In genomic region chr19:7234537-7235221, GRCm38 (mm10) we compare ENCODE assay signal across 7 mouse cellular contexts. TPM values are rescaled to one million over a fixed set of nuclear protein-coding genes. Genes with fewer than 3 reads are reported as not detected.
DNase-seq lines count a peak whose midpoint lies in the region; ATAC-seq and TF ChIP-seq lines count a peak whose summit lies in the region.

No protein-coding gene starts in this region.

- no peak overlapping the region for H3K4me3 ChIP-seq in intestine, postnatal 0 days (ENCODE audit: low read depth, low read length)
- H3K4me3 ChIP-seq in midbrain, embryonic 13.5 days (replicated peaks) = no peak overlapping the region
- no peak overlapping the region for H3K4me3 ChIP-seq in small intestine, adult 2 months (ENCODE audit: low read depth, low read length)

- H3K9me3 ChIP-seq in intestine, postnatal 0 days (ENCODE audit: control insufficient read depth) = no peaks in the 10 kb centered on the region
- no peaks in the 10 kb centered on the region for H3K9me3 ChIP-seq in midbrain, embryonic 13.5 days

- ATAC-seq in intestine, postnatal 0 days = peak; percentile 57
- peak; percentile 93 for ATAC-seq in midbrain, embryonic 13.5 days

- 58% methylated on average over 8 of the region's 8 CpGs for WGBS in intestine, postnatal 0 days
- 62% methylated on average over 8 of the region's 8 CpGs for WGBS in midbrain, embryonic 13.5 days
- WGBS in small intestine, adult 2 months = 52% methylated on average over 8 of the region's 8 CpGs

- H3K36me3 ChIP-seq in intestine, postnatal 0 days (ENCODE audit: control insufficient read depth, insufficient read depth) = peaks cover 59% of the 10 kb centered on the region
- H3K36me3 ChIP-seq in midbrain, embryonic 13.5 days = peaks cover 39% of the 10 kb centered on the region
- peaks cover 15% of the 10 kb centered on the region for H3K36me3 ChIP-seq in small intestine, adult 2 months (ENCODE audit: control insufficient read depth, insufficient read depth, low read length)

- H3K27me3 ChIP-seq in intestine, postnatal 0 days (replicated peaks; ENCODE audit: control insufficient read depth, insufficient read depth, low read length) = no peaks in the 10 kb centered on the region
- H3K27me3 ChIP-seq in midbrain, embryonic 13.5 days = no peaks in the 10 kb centered on the region
- H3K27me3 ChIP-seq in small intestine, adult 2 months (ENCODE audit: control insufficient read depth, insufficient read depth, low read length) = no peaks in the 10 kb centered on the region

- no peak overlapping the region for H3K27ac ChIP-seq in intestine, postnatal 0 days (ENCODE audit: low read depth, low read length)
- no peak overlapping the region for H3K27ac ChIP-seq in midbrain, embryonic 13.5 days
- H3K27ac ChIP-seq in small intestine, adult 2 months (ENCODE audit: insufficient read depth, low read depth, low read length) = no peak overlapping the region

- TF ChIP-seq POLR2A in small intestine, adult 2 months (IDR thresholded peaks at IDR 0.05; ENCODE audit: low read depth, low read length) = no peak

- H3K4me1 ChIP-seq in intestine, postnatal 0 days (replicated peaks; ENCODE audit: control insufficient read depth, insufficient read depth, low read length) = no peaks in the 10 kb centered on the region
- peaks cover 21% of the 10 kb centered on the region for H3K4me1 ChIP-seq in midbrain, embryonic 13.5 days (replicated peaks)
- no peaks in the 10 kb centered on the region for H3K4me1 ChIP-seq in small intestine, adult 2 months (ENCODE audit: control insufficient read depth, insufficient read depth, insufficient read length, low read length)

- intact Hi-C loops in gastrocnemius, postnatal 14 days (cut with DNase I; ENCODE audit: low total_unique reads) = loop anchor here (10.0 kb wide), 1 partner anchor 190 kb away; no protein-coding TSS in a partner anchor
- intact Hi-C loops in left cerebral cortex, postnatal 36 days (cut with DNase I) = loop anchor here (2.0 to 5.0 kb wide), 2 partner anchors 110 to 183 kb away; partner anchors contain the start of gene 2700081O15Rik

- H3K9ac ChIP-seq in intestine, postnatal 0 days (ENCODE audit: low read depth, low read length) = no peak overlapping the region
- H3K9ac ChIP-seq in midbrain, embryonic 13.5 days (replicated peaks) = no peak overlapping the region

- peak; percentile 67 to 76 for DNase-seq in adrenal gland, adult 18-20 months (ENCODE audit: low spot score in 2 of 2)
- DNase-seq in embryo, embryonic 10.5 days (ENCODE audit: low spot score) = peak; percentile 80
- DNase-seq in gastrocnemius, postnatal 14 days = peak; percentile 78
- peak; percentile 77 to 84 for DNase-seq in left cerebral cortex, postnatal 36 days (ENCODE audit: low spot score in 2 of 2)

- H3K4me2 ChIP-seq in intestine, postnatal 0 days (replicated peaks; ENCODE audit: low read depth) = no peak overlapping the region
- no peak overlapping the region for H3K4me2 ChIP-seq in midbrain, embryonic 13.5 days (replicated peaks)

- TF ChIP-seq CTCF in intestine, postnatal 0 days (IDR thresholded peaks at IDR 0.05; ENCODE audit: low read depth) = peak; percentile 83
- TF ChIP-seq CTCF in small intestine, adult 2 months (IDR thresholded peaks at IDR 0.05; ENCODE audit: extremely low read depth, insufficient read length, insufficient replicate concordance, low read depth, low read length) = peak; percentile 69; the same call in 1 of the 2 replicates

RNA-seq across cellular contexts. Expression of gene Naa40, which starts 6.3 kb away (rescaled TPM):
- total RNA-seq in adrenal gland, adult 18-20 months (2021) = 10 to 100 TPM; 18.6 to 20.7 TPM
- total RNA-seq in gastrocnemius, postnatal 14 days (2021) = 10 to 100 TPM in 1 of 2 experiments, 1 to 10 TPM in 1; 9.1 to 11.7 TPM
- polyA plus RNA-seq in intestine, postnatal 0 days (2015; fragmentation: Nextera tagmentation; extraction: Ambion mirVana) = 18.6 and 19.7 TPM in 2 replicates
- total RNA-seq in left cerebral cortex, postnatal 36 days (2021) = 10 to 100 TPM; 26.5 to 42.4 TPM
- polyA plus RNA-seq in midbrain, embryonic 13.5 days (2015; fragmentation: Nextera tagmentation; extraction: Ambion mirVana) = 73.7 and 74.6 TPM in 2 replicates
- 8.2 and 13.1 TPM in 2 replicates for polyA plus RNA-seq in small intestine, adult 2 months (2012; rRNA removed)

RNA-seq across cellular contexts. Expression of gene Cox8a, which starts 17.3 kb away (rescaled TPM):
- 1,000 to 10,000 TPM; 1,005 to 1,597 TPM for total RNA-seq in adrenal gland, adult 18-20 months (2021)
- total RNA-seq in gastrocnemius, postnatal 14 days (2021) = 100 to 1,000 TPM; 167 TPM
- polyA plus RNA-seq in intestine, postnatal 0 days (2015; fragmentation: Nextera tagmentation; extraction: Ambion mirVana) = 2,194 and 2,204 TPM in 2 replicates
- 1,000 to 10,000 TPM in 1 of 2 experiments, 100 to 1,000 TPM in 1; 989 to 1,090 TPM for total RNA-seq in left cerebral cortex, postnatal 36 days (2021)
- polyA plus RNA-seq in midbrain, embryonic 13.5 days (2015; fragmentation: Nextera tagmentation; extraction: Ambion mirVana) = 750 and 771 TPM in 2 replicates
- 3,019 and 4,573 TPM in 2 replicates for polyA plus RNA-seq in small intestine, adult 2 months (2012; rRNA removed)

RNA-seq across cellular contexts. Expression of gene Otub1, which starts 28.6 kb away (rescaled TPM):
- total RNA-seq in adrenal gland, adult 18-20 months (2021) = 100 to 1,000 TPM in 1 of 2 experiments, 10 to 100 TPM in 1; 96.7 to 125 TPM
- 10 to 100 TPM; 52.6 to 62.6 TPM for total RNA-seq in gastrocnemius, postnatal 14 days (2021)
- 121 and 126 TPM in 2 replicates for polyA plus RNA-seq in intestine, postnatal 0 days (2015; fragmentation: Nextera tagmentation; extraction: Ambion mirVana)
- total RNA-seq in left cerebral cortex, postnatal 36 days (2021) = 100 to 1,000 TPM; 253 to 285 TPM
- polyA plus RNA-seq in midbrain, embryonic 13.5 days (2015; fragmentation: Nextera tagmentation; extraction: Ambion mirVana) = 247 and 260 TPM in 2 replicates
- 61.9 and 113 TPM in 2 replicates for polyA plus RNA-seq in small intestine, adult 2 months (2012; rRNA removed)

RNA-seq across cellular contexts. Expression of gene Rcor2, which starts 32.4 kb away (rescaled TPM):
- 1 to 10 TPM; 1.5 to 2.5 TPM for total RNA-seq in adrenal gland, adult 18-20 months (2021)
- total RNA-seq in gastrocnemius, postnatal 14 days (2021) = 1 to 10 TPM; 2.1 to 8.8 TPM
- polyA plus RNA-seq in intestine, postnatal 0 days (2015; fragmentation: Nextera tagmentation; extraction: Ambion mirVana) = 1.5 and 2.2 TPM in 2 replicates
- total RNA-seq in left cerebral cortex, postnatal 36 days (2021) = 10 to 100 TPM; 14.9 to 16.0 TPM
- polyA plus RNA-seq in midbrain, embryonic 13.5 days (2015; fragmentation: Nextera tagmentation; extraction: Ambion mirVana) = 41.1 and 52.8 TPM in 2 replicates
- polyA plus RNA-seq in small intestine, adult 2 months (2012; rRNA removed) = 1.2 and 1.8 TPM in 2 replicates

Comparison
In these comparisons a context has a peak if more than half of its experiments do, and no peak if none do; other contexts are left out.
1. RNA of gene Cox8a, which starts 17.3 kb away (total RNA-seq): 1,005 to 1,597 TPM in adrenal gland, adult 18-20 months and 989 to 1,090 TPM in left cerebral cortex, postnatal 36 days; 167 TPM in gastrocnemius, postnatal 14 days; every median in the first group is over 4 times any median in the second.
2. Peak in every context shown above with its lines, with median percentiles within 50 percentile points of each other: DNase-seq.